Mouse (Mus musculus) heart, embryonic 15.5 days (tissue): Measurements from ENCODE around the gene Bahcc1. TPM values are rescaled to one million over a fixed set of nuclear protein-coding genes. Genes with fewer than 3 reads are reported as not detected.

Experiments
- ATAC-seq: fragments of 200-750 bp; cut with Nextera tagmentation; replicated peaks from 2 replicates; pipeline ENCODE4 v1.8.0; 2017; ENCODE audit warnings: low read depth, moderate TSS enrichment; ENCODE audit not compliant: insufficient number of reproducible peaks, insufficient read depth, low FRiP score
- H3K27ac ChIP-seq: fragments of 300-500 bp; sonication (generic); 2 replicates; pipeline ENCODE4 v1.5.1; 2015; ENCODE audit warnings: mild to moderate bottlenecking, inconsistent platforms
- H3K27me3 ChIP-seq: fragments of 300-500 bp; sonication (generic); 2 replicates; pipeline ENCODE4 v1.6.1; 2015; ENCODE audit warnings: inconsistent platforms
- H3K36me3 ChIP-seq: fragments of 300-500 bp; sonication (generic); 2 replicates; pipeline ENCODE4 v1.6.1; 2015; ENCODE audit warnings: mild to moderate bottlenecking, inconsistent platforms
- H3K4me1 ChIP-seq: fragments of 300-500 bp; sonication (generic); replicated peaks from 2 replicates; pipeline ENCODE4 v1.6.1; 2015; ENCODE audit warnings: inconsistent platforms
- H3K4me2 ChIP-seq: fragments of 300-500 bp; sonication (generic); 2 replicates; pipeline ENCODE4 v1.6.1; 2015; ENCODE audit warnings: inconsistent platforms, mild to moderate bottlenecking, moderate library complexity
- H3K4me3 ChIP-seq: fragments of 300-500 bp; sonication (generic); 2 replicates; pipeline ENCODE4 v1.5.1; 2015; ENCODE audit warnings: mild to moderate bottlenecking, inconsistent platforms
- H3K9ac ChIP-seq: fragments of 300-500 bp; sonication (generic); 2 replicates; pipeline ENCODE4 v1.6.1; 2015; ENCODE audit warnings: mild to moderate bottlenecking, inconsistent platforms
- H3K9me3 ChIP-seq: fragments of 300-500 bp; sonication (generic); replicated peaks from 2 replicates; pipeline ENCODE4 v1.6.1; 2016; ENCODE audit warnings: inconsistent platforms
- WGBS: fragments of 180-500 bp; shearing (Covaris S2); methylation state at CpG from one replicate; pipeline ENCODE4 v1.1.7; 2015; ENCODE audit warnings: mixed read lengths; 5-methylcytosine and 5-hydroxymethylcytosine counted together
- polyA plus RNA-seq: library from polyadenylated mRNA; unstranded; fragments of >200 nt; fragmentation: Nextera tagmentation; extraction: Ambion mirVana; gene quantifications from 2 replicates; pipeline ENCODE4 v1.2.1, GENCODE M21; 2015

Bahcc1 gene
- polyA plus RNA-seq, 1 experiment from 2014 or later, result 4.2 TPM

DNA sequence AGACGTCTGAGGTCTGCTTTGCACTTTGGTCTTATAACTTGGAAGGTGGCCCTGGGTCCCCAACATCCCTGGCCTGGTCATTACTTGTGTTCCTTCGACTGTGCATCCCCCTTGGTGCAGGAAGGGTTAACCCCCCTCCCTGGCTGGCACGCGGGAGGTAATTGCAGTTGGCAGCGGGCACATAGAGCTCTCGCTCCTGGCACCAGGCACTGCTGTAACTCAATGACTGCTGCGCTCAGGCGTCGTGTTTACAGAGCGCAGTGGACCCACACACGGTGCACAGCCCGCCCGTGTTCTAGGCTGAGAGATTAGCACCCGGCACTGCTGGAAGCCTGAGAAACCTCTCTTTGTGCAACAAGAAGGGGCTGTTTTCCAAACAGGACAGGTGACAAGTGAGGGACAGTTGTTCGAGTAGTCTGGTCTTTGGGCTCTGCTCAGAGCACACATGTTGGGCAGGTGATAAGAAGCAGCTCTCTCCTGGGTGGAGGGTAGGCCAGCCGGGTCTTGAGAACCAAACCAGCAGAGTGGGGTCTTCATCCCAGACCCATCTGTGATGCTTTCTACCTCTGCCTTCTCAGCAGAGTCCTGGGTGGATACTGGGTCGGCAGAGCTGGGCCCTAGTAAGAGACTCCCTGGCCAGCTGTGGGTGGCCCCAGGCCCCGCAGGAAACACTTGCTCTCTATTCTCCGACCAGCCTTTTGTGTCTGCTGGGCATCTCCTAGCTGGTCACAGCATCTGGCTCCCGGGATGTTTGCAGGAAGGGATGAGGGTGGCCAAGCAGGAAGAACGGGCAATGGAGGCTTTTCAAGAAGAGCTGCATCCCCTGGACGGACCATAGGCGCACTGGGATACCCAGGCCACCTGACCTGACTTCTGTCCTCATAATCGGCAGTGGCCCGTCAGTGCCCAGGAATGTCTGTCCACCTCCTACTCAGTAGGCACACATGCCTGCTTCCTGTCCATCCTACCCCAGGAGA is 27.3 kb downstream of the Bahcc1 start:
- Histone ChIP-seq H3K27me3 (no peaks in the 10 kb centered on the region), H3K36me3 (no peaks in the 10 kb centered on the region), H3K27ac (no peak overlapping the region), H3K4me3 (no peak overlapping the region), H3K9ac (no peak overlapping the region), H3K4me1 (peaks cover 88% of the 10 kb centered on the region), H3K9me3 (no peaks in the 10 kb centered on the region), H3K4me2 (no peak overlapping the region)
- whole genome bisulfite sequencing, result 70% methylated on average over 25 of the region's 25 CpGs
- no peak for ATAC-seq

DNA sequence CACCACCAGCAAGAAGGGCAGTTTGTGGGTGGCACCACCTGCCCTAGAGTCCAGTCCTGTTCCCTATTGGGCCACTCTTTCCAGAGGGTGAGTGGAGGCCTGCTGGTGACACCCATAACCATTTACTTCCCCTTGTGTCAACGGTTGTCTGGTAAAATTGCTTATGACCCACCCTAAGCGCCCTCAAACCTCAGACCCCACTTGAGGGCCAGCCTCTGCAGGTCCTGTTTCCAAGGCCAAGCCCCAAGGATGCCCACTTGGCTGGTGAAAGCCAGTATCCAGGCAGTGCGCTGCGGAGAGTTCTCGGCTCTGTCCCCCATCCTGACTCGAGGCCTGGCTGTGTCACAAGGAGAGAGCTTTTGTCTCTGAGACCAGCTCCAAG is 28.0 kb downstream of the Bahcc1 start:
- H3K27ac ChIP-seq, result peak overlapping the region; percentile 88
- ATAC-seq, result no peak

DNA sequence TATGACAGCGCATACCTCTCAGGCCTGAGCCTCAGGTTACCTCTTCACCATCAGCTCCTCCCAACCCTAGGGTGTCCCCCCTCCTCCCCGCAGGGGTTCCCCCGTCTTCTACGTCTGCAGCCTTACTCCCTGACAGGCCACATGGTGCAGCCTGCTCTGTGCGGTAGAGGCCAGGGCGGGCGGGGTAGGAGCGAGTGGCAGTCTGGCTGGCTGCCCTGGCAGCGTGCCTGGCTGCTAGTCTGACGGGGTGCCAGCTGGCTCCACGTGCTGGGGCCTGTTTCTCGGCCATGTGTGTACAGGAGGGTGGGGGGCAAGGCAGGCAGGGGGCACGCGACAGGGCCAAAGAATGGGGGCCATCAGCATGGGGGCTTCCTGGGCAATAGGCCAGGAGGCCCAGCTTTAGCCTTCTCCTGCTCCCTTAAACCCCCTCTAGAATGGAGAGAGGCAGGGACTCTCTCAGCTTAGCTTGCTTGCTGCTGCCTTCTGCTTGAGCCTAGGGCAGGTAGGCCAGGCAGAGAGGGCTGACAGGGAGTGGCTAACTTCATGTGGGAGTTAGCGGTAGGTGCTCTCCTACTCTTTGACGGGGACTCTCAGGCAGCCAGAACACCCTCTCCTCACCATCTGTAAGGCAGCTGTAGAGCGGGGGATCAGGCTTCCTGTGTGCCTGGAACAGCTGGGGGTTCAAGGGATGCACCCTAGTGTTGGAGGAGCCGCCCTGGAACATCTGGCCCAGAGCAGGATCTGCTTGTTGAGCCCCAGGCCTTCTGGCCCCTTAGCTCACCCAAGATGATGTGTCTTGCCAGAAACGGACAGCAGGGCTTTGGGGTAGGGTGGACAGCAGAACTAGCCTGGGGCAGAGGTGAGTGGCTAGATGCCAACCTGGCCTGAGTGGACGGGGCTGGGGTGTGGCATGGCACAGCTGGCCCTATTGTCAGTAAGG is 28.9 kb downstream of the Bahcc1 start:
- Histone ChIP-seq H3K4me3 (no peak overlapping the region), H3K4me2 (peak overlapping the region; percentile 42), H3K4me1 (peaks cover 83% of the 10 kb centered on the region), H3K27ac (peak overlapping the region; percentile 88), H3K9me3 (no peaks in the 10 kb centered on the region), H3K27me3 (no peaks in the 10 kb centered on the region), H3K9ac (0 out of 2 replicates have a peak overlapping the region, but pooled peaks have one; percentile 8), H3K36me3 (no peaks in the 10 kb centered on the region)
- peak; percentile 85 for ATAC-seq
- 17% methylated on average over 20 of the region's 20 CpGs for WGBS

More for the DNA sequence above, 28.0 kb downstream of the Bahcc1 start:
- Histone ChIP-seq H3K9me3 (no peaks in the 10 kb centered on the region), H3K36me3 (no peaks in the 10 kb centered on the region), H3K4me3 (no peak overlapping the region), H3K9ac (no peak overlapping the region), H3K4me1 (peaks cover 85% of the 10 kb centered on the region), H3K27me3 (no peaks in the 10 kb centered on the region), H3K4me2 (peak overlapping the region; percentile 42)
- WGBS, result 80% methylated on average over 6 of the region's 6 CpGs

DNA sequence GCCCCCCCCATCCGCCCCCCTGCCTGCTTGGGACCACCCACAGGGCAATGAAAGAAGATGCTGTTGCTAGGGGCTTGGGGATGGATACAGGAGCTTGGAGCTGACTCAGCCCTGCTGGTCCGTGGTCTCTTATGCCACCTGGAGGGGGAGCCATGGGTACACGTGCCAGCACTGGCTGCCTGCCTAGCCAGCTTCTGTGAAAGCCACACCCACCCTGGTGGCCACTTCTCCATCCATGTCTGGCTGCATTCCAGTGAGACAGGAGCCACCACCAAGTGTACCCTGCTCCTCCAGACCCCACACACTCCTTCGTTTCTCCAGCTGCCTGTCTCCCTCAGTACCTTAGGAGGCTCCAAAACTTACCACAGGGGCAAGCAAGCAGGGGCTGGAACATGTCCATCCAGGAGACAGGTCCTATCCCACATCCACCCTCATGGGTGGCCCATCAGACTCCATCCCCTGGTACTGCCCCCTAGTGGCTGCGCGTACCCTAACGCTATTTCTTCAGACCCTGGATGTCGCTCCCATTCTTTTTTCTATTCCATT is 29.7 kb downstream of the Bahcc1 start:
- WGBS, result 28% methylated on average over 8 of the region's 8 CpGs
- Histone ChIP-seq H3K9ac (0 out of 2 replicates have a peak overlapping the region, but pooled peaks have one; percentile 2), H3K4me1 (peaks cover 79% of the 10 kb centered on the region), H3K9me3 (no peaks in the 10 kb centered on the region), H3K4me3 (no peak overlapping the region), H3K36me3 (no peaks in the 10 kb centered on the region), H3K27ac (peak overlapping the region; percentile 88), H3K4me2 (no peak overlapping the region), H3K27me3 (no peaks in the 10 kb centered on the region)
- peak; percentile 37 for ATAC-seq

DNA sequence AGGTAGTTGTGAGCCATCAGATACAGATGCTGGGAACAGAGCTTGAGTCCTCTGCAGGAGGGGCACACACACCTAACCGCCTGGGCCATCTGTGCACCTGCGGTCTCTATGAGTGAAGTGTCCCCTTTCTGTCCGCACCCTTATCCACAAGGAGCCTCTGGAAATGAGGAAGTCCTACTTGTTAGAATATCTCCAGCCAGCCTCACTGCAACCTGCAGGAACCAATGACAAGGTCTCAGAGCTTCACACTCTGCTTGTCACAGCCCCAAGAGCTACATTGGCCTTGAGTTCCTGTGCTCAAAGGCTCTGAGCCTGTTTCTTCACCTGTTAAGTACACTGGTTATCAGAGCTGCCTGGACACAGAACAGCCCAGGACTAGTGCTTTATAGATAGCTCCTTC is 30.4 kb downstream of the Bahcc1 start:
- H3K27ac ChIP-seq, result peak overlapping the region; percentile 88; the same call in 1 of the 2 replicates
- H3K9me3 ChIP-seq, result no peaks in the 10 kb centered on the region
- H3K9ac ChIP-seq, result no peak overlapping the region
- H3K27me3 ChIP-seq, result no peaks in the 10 kb centered on the region
- no peaks in the 10 kb centered on the region for H3K36me3 ChIP-seq
- no peak overlapping the region for H3K4me3 ChIP-seq
- ATAC-seq, result no peak
- H3K4me2 ChIP-seq, result no peak overlapping the region
- 88% methylated on average over 3 of the region's 3 CpGs for WGBS
- H3K4me1 ChIP-seq, result peaks cover 77% of the 10 kb centered on the region

DNA sequence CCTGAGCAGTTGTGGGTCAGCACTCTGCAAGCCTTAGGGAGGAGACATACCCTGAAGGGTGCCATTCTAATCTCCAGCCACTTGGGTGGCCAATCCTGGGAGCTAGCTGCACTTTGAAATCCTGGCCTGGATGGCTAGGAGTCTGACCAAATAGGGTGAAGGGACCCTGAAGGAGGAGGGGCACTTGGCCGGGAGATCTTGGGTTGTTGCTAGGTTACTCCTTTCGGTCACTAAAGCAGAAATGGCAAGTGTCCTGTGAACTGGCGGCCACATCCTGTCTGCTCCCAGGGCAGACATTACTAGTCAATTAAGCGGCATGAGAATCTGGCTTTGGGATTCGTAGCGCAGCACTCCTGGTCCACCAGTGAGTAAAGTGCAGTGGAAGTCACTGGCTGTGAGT is 31.3 kb downstream of the Bahcc1 start:
- 71% methylated on average over 6 of the region's 6 CpGs for WGBS
- Histone ChIP-seq H3K9ac (no peak overlapping the region), H3K4me3 (no peak overlapping the region), H3K36me3 (no peaks in the 10 kb centered on the region), H3K9me3 (no peaks in the 10 kb centered on the region), H3K27ac (no peak overlapping the region), H3K4me1 (peaks cover 79% of the 10 kb centered on the region), H3K27me3 (no peaks in the 10 kb centered on the region), H3K4me2 (no peak overlapping the region)
- no peak for ATAC-seq

DNA sequence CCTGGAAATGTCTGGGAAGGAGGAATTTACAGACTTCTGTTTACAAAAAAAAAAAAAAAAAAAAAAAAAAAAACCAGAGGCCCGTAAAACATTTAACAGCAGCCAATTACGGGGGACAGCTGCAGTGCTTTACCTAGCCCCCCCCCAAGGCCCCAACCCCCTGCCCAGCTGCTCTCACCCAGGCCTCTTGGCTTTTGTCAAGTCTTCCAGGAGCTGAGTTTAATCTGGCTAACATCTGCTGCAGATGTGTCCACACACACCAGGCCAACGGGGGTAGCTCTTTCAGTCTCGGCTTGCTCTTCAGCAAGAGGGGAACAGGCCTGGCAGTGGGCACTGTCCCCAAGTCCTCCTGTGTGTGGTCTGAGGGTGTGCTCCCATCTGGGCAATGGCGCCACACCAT is 32.7 kb downstream of the Bahcc1 start:
- no peak for ATAC-seq
- H3K27ac ChIP-seq, result no peak overlapping the region
- no peak overlapping the region for H3K9ac ChIP-seq
- H3K4me1 ChIP-seq, result peaks cover 77% of the 10 kb centered on the region
- WGBS, result 70% methylated on average over 5 of the region's 5 CpGs
- H3K4me2 ChIP-seq, result no peak overlapping the region
- no peaks in the 10 kb centered on the region for H3K9me3 ChIP-seq
- no peaks in the 10 kb centered on the region for H3K36me3 ChIP-seq
- H3K4me3 ChIP-seq, result no peak overlapping the region
- no peaks in the 10 kb centered on the region for H3K27me3 ChIP-seq

DNA sequence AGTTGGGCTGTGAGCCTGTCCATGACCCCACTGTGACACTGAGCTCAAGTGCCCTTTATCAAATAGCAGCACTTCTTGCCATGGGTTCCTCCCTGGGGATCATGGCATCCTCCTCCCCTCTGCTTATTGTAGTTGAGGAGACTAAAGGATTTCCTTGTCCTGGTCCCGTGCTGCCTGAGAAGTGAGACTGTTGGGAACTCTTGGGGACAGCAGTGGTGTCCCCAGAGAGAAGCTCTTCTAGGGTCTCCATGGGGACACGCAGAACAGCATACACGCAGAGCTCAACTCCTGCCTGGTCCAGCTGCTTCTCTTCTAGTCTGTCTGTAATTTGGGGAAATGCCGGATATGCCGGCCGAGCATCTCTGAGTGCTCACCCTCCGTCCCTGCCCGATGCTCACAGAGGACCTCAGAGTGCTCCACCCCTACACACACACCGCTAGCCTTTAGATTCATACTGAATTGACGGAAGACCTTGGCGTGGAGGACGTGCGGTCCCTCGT is 33.6 kb downstream of the Bahcc1 start:
- Histone ChIP-seq H3K27ac (no peak overlapping the region), H3K4me3 (no peak overlapping the region)
- ATAC-seq, result no peak

DNA sequence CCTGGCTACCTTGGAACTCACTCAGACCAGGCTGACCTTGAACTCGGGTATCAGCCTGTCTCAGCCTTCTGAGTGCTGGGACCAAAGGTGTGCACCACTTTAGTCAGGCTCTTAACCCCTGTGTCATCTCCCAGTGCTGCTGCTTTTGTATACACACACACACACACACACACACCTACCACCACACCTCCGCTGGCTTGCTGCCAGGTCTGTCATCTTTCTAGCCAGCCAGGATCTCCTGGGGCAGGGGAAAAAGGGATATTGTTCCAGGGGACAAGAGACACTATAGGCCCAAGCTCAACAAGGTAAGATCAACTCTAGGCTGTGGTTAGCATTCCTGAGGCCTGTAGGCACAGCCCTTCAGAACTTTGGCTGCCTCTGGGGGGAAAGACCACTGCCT is 34.5 kb downstream of the Bahcc1 start:
- no peak overlapping the region for H3K4me3 ChIP-seq
- no peak overlapping the region for H3K9ac ChIP-seq
- WGBS, result 87% methylated on average over 2 of the region's 2 CpGs
- H3K27ac ChIP-seq, result no peak overlapping the region
- no peaks in the 10 kb centered on the region for H3K9me3 ChIP-seq
- H3K4me2 ChIP-seq, result no peak overlapping the region
- H3K4me1 ChIP-seq, result peaks cover 59% of the 10 kb centered on the region
- H3K27me3 ChIP-seq, result no peaks in the 10 kb centered on the region
- H3K36me3 ChIP-seq, result peaks cover 11% of the 10 kb centered on the region
- no peak for ATAC-seq

More for the DNA sequence above, 33.6 kb downstream of the Bahcc1 start:
- Histone ChIP-seq H3K4me1 (peaks cover 68% of the 10 kb centered on the region), H3K27me3 (no peaks in the 10 kb centered on the region), H3K9ac (peak overlapping the region; percentile 12; the same call in 1 of the 2 replicates), H3K4me2 (no peak overlapping the region), H3K9me3 (no peaks in the 10 kb centered on the region), H3K36me3 (peaks cover 2% of the 10 kb centered on the region; the same call in 1 of the 2 replicates)
- WGBS, result 85% methylated on average over 14 of the region's 14 CpGs

DNA sequence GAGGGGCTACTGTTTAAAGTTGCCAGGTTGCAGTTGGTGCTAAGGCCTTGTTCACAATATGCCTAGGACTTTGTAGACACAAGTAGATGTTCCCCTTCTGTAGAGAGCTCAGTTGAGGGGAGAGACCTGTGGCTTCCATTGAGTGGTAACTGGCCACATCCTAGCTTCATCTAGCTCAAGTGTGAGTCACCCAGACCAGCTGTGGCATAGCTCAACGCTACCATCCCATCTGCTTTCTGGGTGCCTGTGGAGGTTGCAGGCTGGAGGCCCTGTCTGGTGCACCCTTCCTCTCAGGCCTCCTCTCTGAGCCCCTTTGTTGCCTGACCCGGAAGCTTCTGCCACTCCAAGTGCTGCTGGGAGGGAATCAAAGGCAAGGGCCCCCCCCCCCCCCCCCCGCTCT is 34.9 kb downstream of the Bahcc1 start:
- Histone ChIP-seq H3K27me3 (no peaks in the 10 kb centered on the region), H3K9me3 (no peaks in the 10 kb centered on the region), H3K27ac (no peak overlapping the region), H3K36me3 (peaks cover 14% of the 10 kb centered on the region), H3K4me1 (peaks cover 55% of the 10 kb centered on the region), H3K4me2 (no peak overlapping the region), H3K9ac (no peak overlapping the region), H3K4me3 (no peak overlapping the region)
- ATAC-seq, result no peak
- 83% methylated on average over 3 of the region's 3 CpGs for WGBS
